Mouse (Mus musculus): ENCODE results near the gene Ss18l1. TPM values are rescaled to one million over a fixed set of nuclear protein-coding genes. Genes with fewer than 3 reads are reported as not detected.
A peak's percentile ranks its signal among the peaks of the same experiment; 100 is the strongest.

Gene Ss18l1
- total RNA-seq, 2 experiments from 2014 or later, result 42.2 to 43.7 TPM

GRCm38 (mm10) chr2:180087472-180087871, 45.2 kb downstream of the Ss18l1 start:
- no peak for DNase-seq

DNA sequence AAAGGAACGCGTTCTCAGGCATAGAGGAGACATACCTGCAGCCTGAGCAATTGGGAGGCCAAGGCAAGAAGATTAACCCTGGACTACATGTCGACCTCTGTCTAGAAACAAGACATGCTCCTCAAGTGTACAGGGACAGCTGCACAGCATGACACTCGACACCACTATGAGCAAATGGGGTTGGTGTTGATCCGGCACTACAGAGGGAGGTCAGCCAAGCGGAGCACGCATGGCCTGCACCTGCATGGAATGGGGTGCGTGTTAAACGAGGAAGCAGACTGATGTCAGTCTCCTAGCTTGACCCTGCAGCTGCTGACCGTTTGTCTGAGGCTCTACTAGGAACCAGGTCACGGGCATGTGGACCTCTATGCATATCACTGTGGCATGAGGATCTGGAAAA, 48.0 kb downstream of the Ss18l1 start:
- no peak for DNase-seq

- no peak for DNase-seq
Observed at GRCm38 (mm10) chr2:180095711-180096110, 53.4 kb downstream of the Ss18l1 start.

- DNase-seq, result no peak
Observed at GRCm38 (mm10) chr2:180097585-180097984, 55.3 kb downstream of the Ss18l1 start.

DNA sequence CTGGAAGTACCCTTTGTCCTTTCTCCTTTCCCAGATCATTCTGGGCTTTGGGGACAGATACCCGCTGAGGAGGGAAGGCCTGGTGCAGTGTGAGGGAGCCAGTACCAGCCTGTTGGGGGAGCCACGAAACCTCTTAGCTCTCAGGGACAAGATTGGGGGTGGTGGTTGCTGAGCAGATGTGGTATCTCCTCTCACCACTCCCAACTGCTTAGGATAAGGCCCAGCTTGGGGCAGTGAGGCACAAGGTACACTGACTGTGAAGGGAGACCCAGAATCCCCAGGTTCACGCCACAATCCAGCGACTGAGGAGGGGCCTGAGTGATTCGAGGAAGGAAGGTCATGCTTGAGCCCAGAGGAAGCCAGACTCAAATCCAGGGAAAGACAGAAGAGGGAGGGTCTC, 55.9 kb downstream of the Ss18l1 start:
- DNase-seq, result no peak

- no peak for DNase-seq
Observed at GRCm38 (mm10) chr2:180099529-180099928, 57.2 kb downstream of the Ss18l1 start.

- no peak for DNase-seq
Observed at GRCm38 (mm10) chr2:180103151-180103977, 61.1 kb downstream of the Ss18l1 start.

- DNase-seq, result peak; percentile 64 to 67
Observed at GRCm38 (mm10) chr2:180103978-180104658, 61.8 kb downstream of the Ss18l1 start, which contains the start of gene Hrh3. TSS of gene Hrh3 (minus strand) at chr2:180104488.

- no peak for DNase-seq
Observed at GRCm38 (mm10) chr2:180104659-180105377, 62.5 kb downstream of the Ss18l1 start.

DNA sequence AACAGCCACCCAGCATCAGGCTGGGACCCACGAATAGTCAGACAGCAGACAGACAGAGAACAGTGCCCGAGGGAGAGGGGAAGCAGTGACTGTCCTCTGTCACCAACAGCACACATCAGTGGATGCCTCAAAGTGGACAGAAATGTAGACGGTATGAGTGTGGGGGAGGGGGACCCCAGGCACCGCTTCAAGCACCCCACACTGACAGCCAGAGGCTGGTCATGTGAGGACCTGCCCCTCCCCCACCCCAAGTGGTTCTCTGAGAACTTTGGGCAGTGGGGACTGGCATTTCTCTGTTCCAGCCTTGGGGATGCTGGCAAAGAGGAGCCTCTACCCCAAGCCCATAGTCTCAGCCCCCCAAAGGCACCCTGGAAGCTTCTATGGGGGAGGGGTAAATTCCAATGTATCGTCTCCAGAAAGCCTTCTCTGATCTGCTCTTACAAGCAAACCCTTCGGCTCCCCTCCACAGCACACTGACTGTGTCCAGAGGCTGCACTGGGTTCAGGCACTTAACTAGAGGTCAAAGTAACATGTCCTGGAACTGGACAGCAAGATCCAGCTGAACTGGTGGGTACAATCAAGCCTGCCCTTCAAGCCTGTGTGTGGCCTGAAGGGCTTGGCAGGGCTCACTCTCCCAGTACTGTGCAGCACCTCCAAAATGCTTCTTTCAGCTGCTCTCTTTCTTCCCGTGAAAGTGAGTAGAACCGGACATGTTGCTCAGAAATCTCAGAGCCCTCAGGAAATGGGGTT, 63.3 kb downstream of the Ss18l1 start:
- no peak for DNase-seq

GRCm38 (mm10) chr2:180107081-180107480, 64.8 kb downstream of the Ss18l1 start:
- DNase-seq, result no peak

GRCm38 (mm10) chr2:180108285-180108684, 66.0 kb downstream of the Ss18l1 start:
- DNase-seq, result no peak

DNA sequence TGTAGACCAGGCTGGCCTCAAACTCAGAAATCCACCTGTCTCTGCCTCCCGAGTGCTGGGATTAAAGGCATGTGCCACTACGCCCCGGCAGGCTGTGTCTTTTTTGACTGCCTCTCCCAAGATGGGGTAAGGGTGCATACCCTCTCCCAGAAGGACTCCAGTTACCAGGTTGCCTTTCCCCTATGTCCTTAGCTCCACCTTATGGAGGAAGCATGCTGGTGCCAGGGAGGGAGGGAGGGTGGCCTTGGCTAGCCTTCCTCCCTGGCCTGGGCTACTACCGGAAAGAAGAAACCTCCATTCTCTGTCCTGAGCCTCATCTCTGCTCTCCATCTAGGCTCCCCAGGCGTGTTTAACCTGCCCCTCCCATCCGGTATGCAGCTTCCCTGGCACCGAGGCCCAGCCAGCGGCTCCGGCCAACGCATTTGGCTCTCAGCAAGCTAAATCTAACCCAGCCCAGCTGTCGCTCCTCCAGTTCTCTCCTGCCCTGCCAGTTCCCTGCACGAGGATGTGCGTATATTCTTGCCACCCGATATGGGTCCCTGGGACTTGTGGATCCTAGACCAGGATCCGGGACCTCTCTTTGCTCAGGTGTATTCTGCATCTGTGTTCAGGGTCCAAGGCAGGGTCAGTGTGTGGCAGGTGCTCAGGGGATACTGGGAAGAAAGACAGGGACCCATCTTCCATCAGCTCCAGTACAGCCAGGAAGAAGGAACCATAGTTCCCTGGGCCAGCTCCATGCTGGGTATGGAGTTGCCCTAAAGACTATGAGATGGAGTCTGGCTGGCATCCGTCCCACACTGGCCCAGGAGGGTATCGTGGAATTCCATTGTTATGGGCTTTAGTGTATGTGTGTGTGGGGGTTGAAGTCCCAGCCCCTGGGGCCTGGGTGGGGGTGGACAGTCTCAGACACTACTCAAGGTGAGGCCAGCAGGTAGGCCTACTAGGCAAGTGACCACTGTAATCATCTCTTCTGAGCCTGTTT, 71.9 kb downstream of the Ss18l1 start:
- peak; percentile 65 to 72 for DNase-seq

DNA sequence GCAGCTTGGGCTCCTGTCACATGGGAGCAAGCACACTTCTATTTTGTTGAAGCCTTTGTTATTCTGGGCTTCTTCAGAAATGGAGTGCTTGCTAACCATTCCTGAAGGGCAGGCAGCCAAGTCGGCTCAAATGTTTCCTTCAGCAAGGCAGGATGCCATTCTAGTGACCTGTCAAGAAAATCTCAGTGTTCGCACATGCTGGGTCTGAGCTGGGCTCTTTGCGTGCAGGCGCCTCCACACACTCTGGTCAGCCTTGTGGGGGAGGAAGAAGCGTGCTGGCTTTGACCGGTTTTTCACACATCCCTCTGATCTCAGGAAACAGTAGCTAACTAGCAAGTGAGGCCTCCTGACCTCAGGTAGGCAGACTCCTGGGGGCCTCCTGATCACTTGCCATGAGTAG, 73.0 kb downstream of the Ss18l1 start:
- DNase-seq, result no peak

DNA sequence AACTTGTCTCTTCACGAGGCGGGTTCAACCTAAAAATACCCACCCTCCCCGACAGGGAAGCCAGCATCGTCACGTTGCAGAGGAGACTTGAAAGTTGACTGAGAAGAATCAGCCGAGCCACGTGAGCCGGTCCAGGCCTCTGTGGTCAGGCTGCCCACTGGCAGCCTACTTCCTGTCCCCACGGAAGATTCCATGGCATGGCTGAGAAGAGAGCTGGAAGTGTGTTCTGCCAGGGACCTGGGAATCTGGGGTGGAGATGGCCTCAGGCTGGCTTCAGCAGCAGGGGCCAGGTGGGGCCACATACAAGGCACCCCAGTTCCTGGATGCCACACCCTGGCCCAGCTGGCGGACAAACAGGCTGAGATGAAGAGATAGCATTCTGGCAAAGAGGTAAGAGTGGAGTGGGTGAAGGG, 73.8 kb downstream of the Ss18l1 start:
- DNase-seq, result no peak

DNA sequence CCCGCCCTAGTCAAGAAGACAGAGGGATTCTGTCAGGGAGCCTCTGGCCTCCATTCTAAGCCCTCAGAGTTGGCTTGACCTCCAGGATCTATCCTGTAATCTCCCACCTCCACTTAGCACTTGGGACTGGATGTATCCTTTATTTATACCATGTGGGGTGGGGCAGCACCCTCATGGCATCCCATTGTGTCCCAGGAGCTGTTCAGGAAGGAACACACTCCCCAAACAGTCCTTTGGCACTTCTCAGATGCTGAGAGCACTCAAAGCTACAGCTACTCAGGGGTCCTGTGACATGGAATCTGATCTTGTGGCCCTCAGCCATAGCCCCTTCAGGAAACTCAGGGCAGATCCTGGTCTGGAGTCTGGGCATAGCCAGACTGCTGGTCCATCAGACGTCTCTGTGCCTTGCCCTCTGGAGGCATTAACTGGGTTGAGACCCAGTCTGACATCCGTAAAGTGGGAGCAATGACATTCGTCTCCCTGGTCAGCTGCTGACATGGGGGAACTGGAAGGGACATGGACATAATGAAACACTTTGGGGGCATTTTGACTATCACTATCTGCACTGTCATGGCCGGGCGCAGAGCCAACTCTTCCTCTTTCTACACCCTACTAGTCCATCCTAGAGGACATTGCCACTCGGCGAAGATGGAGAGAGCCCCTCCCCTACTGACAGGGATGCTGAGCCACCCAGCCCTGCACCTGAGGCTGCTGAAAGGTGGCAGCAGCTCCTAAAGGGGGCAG, 74.6 kb downstream of the Ss18l1 start:
- no peak for DNase-seq

GRCm38 (mm10) chr2:180117485-180118194, 75.3 kb downstream of the Ss18l1 start:
- DNase-seq, result peak in 1 of 2 experiments; percentile 61

GRCm38 (mm10) chr2:180118661-180119438, 76.5 kb downstream of the Ss18l1 start, which contains the start of gene Osbpl2:
TSS of gene Osbpl2 (plus strand) at chr2:180119306.
- DNase-seq, result peak; percentile 100

Measured in layer of hippocampus, postnatal 36 days (tissue).